Mouse (Mus musculus) forebrain, embryonic 10.5 days (tissue): ENCODE results near the gene Bsnd. TPM values are rescaled to one million over a fixed set of nuclear protein-coding genes. Genes with fewer than 3 reads are reported as not detected.
A peak's percentile ranks its signal among the peaks of the same experiment; 100 is the strongest.

Experiments
- DNase-seq: peaks from one replicate; pipeline ENCODE4 v3.0.0-alpha.2; 2017; ENCODE audit warnings: low spot score; ENCODE audit errors: extremely low spot score
- H3K27ac ChIP-seq: fragments of 300-500 bp; sonication (generic); 2 replicates; pipeline ENCODE4 v1.5.1; 2016; ENCODE audit warnings: mild to moderate bottlenecking
- H3K27me3 ChIP-seq: fragments of 300-500 bp; sonication (generic); 2 replicates; pipeline ENCODE4 v1.6.1; 2016; ENCODE audit warnings: mild to moderate bottlenecking; ENCODE audit not compliant: poor library complexity, severe bottlenecking
- H3K36me3 ChIP-seq: fragments of 300-500 bp; sonication (generic); replicated peaks from 2 replicates; pipeline ENCODE4 v1.6.1; 2016; ENCODE audit warnings: mild to moderate bottlenecking, moderate library complexity
- H3K4me1 ChIP-seq: fragments of 300-500 bp; sonication (generic); 2 replicates; pipeline ENCODE4 v1.6.1; 2016
- H3K4me3 ChIP-seq: fragments of 300-500 bp; sonication (generic); 2 replicates; pipeline ENCODE4 v1.5.1; 2016; ENCODE audit warnings: mild to moderate bottlenecking, moderate library complexity
- H3K9me3 ChIP-seq: fragments of 300-500 bp; sonication (generic); 2 replicates; pipeline ENCODE4 v1.6.1; 2016; ENCODE audit warnings: mild to moderate bottlenecking, moderate library complexity
- WGBS: fragments of 180-500 bp; shearing (Covaris S2); methylation state at CpG from one replicate; pipeline ENCODE4 v1.1.7; 2016; 5-methylcytosine and 5-hydroxymethylcytosine counted together
- polyA plus RNA-seq: library from polyadenylated mRNA; unstranded; fragments of >200 nt; fragmentation: Nextera tagmentation; extraction: Ambion mirVana; gene quantifications from 2 replicates; pipeline ENCODE4 v1.2.1, GENCODE M21; 2016

The Bsnd gene
- polyA plus RNA-seq, 1 experiment from 2014 or later: not detected

GRCm38 (mm10) chr4:106505453-106506058 lies 13.5 kb upstream of the Bsnd start:
- DNase-seq: no peak
- H3K27ac ChIP-seq: no peak overlapping the region
- no peaks in the 10 kb centered on the region; the same call in 1 of the 2 replicates for H3K9me3 ChIP-seq
- no peak overlapping the region for H3K4me3 ChIP-seq
- 84% methylated on average over 14 of the region's 14 CpGs for WGBS
- H3K27me3 ChIP-seq: no peaks in the 10 kb centered on the region
- no peaks in the 10 kb centered on the region for H3K36me3 ChIP-seq
- no peaks in the 10 kb centered on the region for H3K4me1 ChIP-seq

GRCm38 (mm10) chr4:106503578-106503977 lies 11.5 kb upstream of the Bsnd start:
- H3K27ac ChIP-seq: no peak overlapping the region
- no peaks in the 10 kb centered on the region; the same call in 1 of the 2 replicates for H3K9me3 ChIP-seq
- no peak overlapping the region for H3K4me3 ChIP-seq
- H3K36me3 ChIP-seq: no peaks in the 10 kb centered on the region
- H3K4me1 ChIP-seq: peaks cover 12% of the 10 kb centered on the region
- H3K27me3 ChIP-seq: no peaks in the 10 kb centered on the region
- no peak for DNase-seq
- WGBS: 92% methylated on average over 3 of the region's 3 CpGs

GRCm38 (mm10) chr4:106500066-106500465 lies 8.0 kb upstream of the Bsnd start:
- DNase-seq: no peak
- Histone ChIP-seq H3K9me3 (no peaks in the 10 kb centered on the region; the same call in 1 of the 2 replicates), H3K27ac (no peak overlapping the region), H3K4me3 (no peak overlapping the region), H3K4me1 (peaks cover 33% of the 10 kb centered on the region), H3K27me3 (no peaks in the 10 kb centered on the region), H3K36me3 (no peaks in the 10 kb centered on the region)
- 83% methylated on average over 10 of the region's 10 CpGs for whole genome bisulfite sequencing

- no peak for DNase-seq
- peaks cover 33% of the 10 kb centered on the region for H3K4me1 ChIP-seq
- H3K27ac ChIP-seq: no peak overlapping the region
- H3K4me3 ChIP-seq: no peak overlapping the region
- no peaks in the 10 kb centered on the region for H3K27me3 ChIP-seq
- no peaks in the 10 kb centered on the region for H3K36me3 ChIP-seq
- no peaks in the 10 kb centered on the region; the same call in 1 of the 2 replicates for H3K9me3 ChIP-seq
- WGBS: 51% methylated on average over 3 of the region's 3 CpGs
These were observed 6.4 kb upstream of the Bsnd start for GRCm38 (mm10) chr4:106498471-106498844.

GRCm38 (mm10) chr4:106497776-106498470 lies 5.8 kb upstream of the Bsnd start:
- H3K27me3 ChIP-seq: no peaks in the 10 kb centered on the region
- no peak overlapping the region for H3K27ac ChIP-seq
- no peaks in the 10 kb centered on the region for H3K9me3 ChIP-seq
- H3K4me1 ChIP-seq: peaks cover 33% of the 10 kb centered on the region
- H3K36me3 ChIP-seq: no peaks in the 10 kb centered on the region
- WGBS: 51% methylated on average over 8 of the region's 8 CpGs
- H3K4me3 ChIP-seq: no peak overlapping the region
- DNase-seq: no peak

GRCm38 (mm10) chr4:106496833-106497232 lies 4.8 kb upstream of the Bsnd start:
- Histone ChIP-seq H3K4me3 (no peak overlapping the region), H3K27me3 (no peaks in the 10 kb centered on the region), H3K4me1 (peaks cover 36% of the 10 kb centered on the region), H3K27ac (peak overlapping the region; percentile 13; the same call in 1 of the 2 replicates), H3K9me3 (no peaks in the 10 kb centered on the region), H3K36me3 (no peaks in the 10 kb centered on the region)
- DNase-seq: no peak
- WGBS: 61% methylated on average over 6 of the region's 6 CpGs

- H3K36me3 ChIP-seq: no peaks in the 10 kb centered on the region
- no peaks in the 10 kb centered on the region for H3K9me3 ChIP-seq
- no peak overlapping the region for H3K4me3 ChIP-seq
- H3K27me3 ChIP-seq: no peaks in the 10 kb centered on the region
- DNase-seq: no peak
- WGBS: 79% methylated on average over 2 of the region's 2 CpGs
- H3K4me1 ChIP-seq: peaks cover 31% of the 10 kb centered on the region
- no peak overlapping the region for H3K27ac ChIP-seq
These were observed 1.6 kb upstream of the Bsnd start for GRCm38 (mm10) chr4:106493639-106494038.

- Histone ChIP-seq H3K4me3 (no peak overlapping the region), H3K36me3 (no peaks in the 10 kb centered on the region), H3K4me1 (peaks cover 10% of the 10 kb centered on the region), H3K27ac (0 out of 2 replicates have a peak overlapping the region, but pooled peaks have one; percentile 33), H3K9me3 (no peaks in the 10 kb centered on the region), H3K27me3 (0 out of 2 replicates have a peak, but pooled peaks cover 5% of the 10 kb centered on the region)
- DNase-seq: no peak
- 74% methylated on average over 4 of the region's 4 CpGs for WGBS
These were observed 1.5 kb downstream of the Bsnd start for GRCm38 (mm10) chr4:106490620-106491019.

- peaks cover 34% of the 10 kb centered on the region for H3K4me1 ChIP-seq
- H3K9me3 ChIP-seq: no peaks in the 10 kb centered on the region
- DNase-seq: no peak
- peaks cover 32% of the 10 kb centered on the region for H3K27me3 ChIP-seq
- no peak overlapping the region for H3K4me3 ChIP-seq
- H3K36me3 ChIP-seq: no peaks in the 10 kb centered on the region
- H3K27ac ChIP-seq: 0 out of 2 replicates have a peak overlapping the region, but pooled peaks have one; percentile 12
- 86% methylated on average over 1 of the region's 1 CpGs for WGBS
These were observed 8.3 kb downstream of the Bsnd start for GRCm38 (mm10) chr4:106483831-106484230.

- Histone ChIP-seq H3K27ac (peak overlapping the region; percentile 12; the same call in 1 of the 2 replicates), H3K27me3 (peaks cover 32% of the 10 kb centered on the region), H3K9me3 (no peaks in the 10 kb centered on the region), H3K36me3 (no peaks in the 10 kb centered on the region), H3K4me1 (peaks cover 34% of the 10 kb centered on the region), H3K4me3 (no peak overlapping the region)
- 53% methylated on average over 7 of the region's 7 CpGs for whole genome bisulfite sequencing
- no peak for DNase-seq
These were observed 8.8 kb downstream of the Bsnd start for GRCm38 (mm10) chr4:106483215-106483727.

- Histone ChIP-seq H3K27ac (no peak overlapping the region), H3K4me3 (no peak overlapping the region), H3K27me3 (peaks cover 27% of the 10 kb centered on the region), H3K9me3 (no peaks in the 10 kb centered on the region), H3K36me3 (no peaks in the 10 kb centered on the region), H3K4me1 (peaks cover 34% of the 10 kb centered on the region)
- DNase-seq: no peak
- 84% methylated on average over 3 of the region's 3 CpGs for WGBS
These were observed 11.5 kb downstream of the Bsnd start for GRCm38 (mm10) chr4:106480545-106480944.

- 3% methylated on average over 6 of the region's 6 CpGs for WGBS
- H3K9me3 ChIP-seq: no peaks in the 10 kb centered on the region
- H3K27me3 ChIP-seq: no peaks in the 10 kb centered on the region
- no peak overlapping the region for H3K27ac ChIP-seq
- 0 out of 2 replicates have a peak, but pooled peaks cover 8% of the 10 kb centered on the region for H3K4me1 ChIP-seq
- no peaks in the 10 kb centered on the region for H3K36me3 ChIP-seq
- no peak overlapping the region for H3K4me3 ChIP-seq
- DNase-seq: peak; percentile 68
These were observed 17.8 kb downstream of the Bsnd start for GRCm38 (mm10) chr4:106474241-106474640.

GRCm38 (mm10) chr4:106472335-106472734 lies 19.7 kb downstream of the Bsnd start:
- WGBS: 18% methylated on average over 3 of the region's 3 CpGs
- 0 out of 2 replicates have a peak, but pooled peaks cover 8% of the 10 kb centered on the region for H3K4me1 ChIP-seq
- H3K36me3 ChIP-seq: no peaks in the 10 kb centered on the region
- no peak overlapping the region for H3K4me3 ChIP-seq
- H3K27ac ChIP-seq: no peak overlapping the region
- no peaks in the 10 kb centered on the region for H3K27me3 ChIP-seq
- no peaks in the 10 kb centered on the region for H3K9me3 ChIP-seq
- peak; percentile 51 for DNase-seq
